Mouse (Mus musculus) heart, postnatal 36 days (tissue): ENCODE data around the gene Opcml. TPM values are rescaled to one million over a fixed set of nuclear protein-coding genes. Genes with fewer than 3 reads are reported as not detected.

Experiments used
- DNase-seq, 2 experiments: peaks; one replicate each; pipeline ENCODE4 v3.0.0; 2021 to 2022
- intact Hi-C: fragments of 180-260 bp; cut with DNase I; formaldehyde crosslinking; loops from one replicate; pipeline ENCODE4 v1.15.1; 2025
- total RNA-seq, 2 experiments: library from RNA; stranded (reverse); gene quantifications; 2 replicates each; pipeline ENCODE4 v1.2.3; 2021

Opcml gene
- total RNA-seq, 2 experiments from 2014 or later, result 0.86 to 1.2 TPM

GRCm38 (mm10) chr9:27996536-27996935 lies 206.0 kb downstream of the Opcml start:
- intact Hi-C loops, result no loop called here
- no peak for DNase-seq

- intact Hi-C loops, result no loop called here
- DNase-seq, result no peak
Observed at GRCm38 (mm10) chr9:27998767-27999166, 208.2 kb downstream of the Opcml start.

- DNase-seq, result no peak
- intact Hi-C loops, result no loop called here
Observed at GRCm38 (mm10) chr9:28003131-28003530, 212.6 kb downstream of the Opcml start.

- no peak for DNase-seq
- intact Hi-C loops, result no loop called here
Observed at GRCm38 (mm10) chr9:28011483-28011882, 220.9 kb downstream of the Opcml start.

- intact Hi-C loops, result no loop called here
Observed at GRCm38 (mm10) chr9:28012664-28013063, 222.1 kb downstream of the Opcml start.

GRCm38 (mm10) chr9:28013192-28013591 lies 222.6 kb downstream of the Opcml start:
- intact Hi-C loops, result no loop called here
- no peak for DNase-seq

More at GRCm38 (mm10) chr9:28012664-28013063, 222.1 kb downstream of the Opcml start:
- DNase-seq, result no peak

GRCm38 (mm10) chr9:28028156-28028555 lies 237.6 kb downstream of the Opcml start:
- DNase-seq, result no peak
- intact Hi-C loops, result no loop called here

- no peak for DNase-seq
- intact Hi-C loops, result no loop called here
Observed at GRCm38 (mm10) chr9:28028788-28029393, 238.3 kb downstream of the Opcml start.

- intact Hi-C loops, result no loop called here
- DNase-seq, result no peak
Observed at GRCm38 (mm10) chr9:28049157-28049556, 258.6 kb downstream of the Opcml start.

GRCm38 (mm10) chr9:28057171-28057845 lies 266.7 kb downstream of the Opcml start:
- DNase-seq, result no peak
- intact Hi-C loops, result no loop called here

- no peak for DNase-seq
- intact Hi-C loops, result no loop called here
Observed at GRCm38 (mm10) chr9:28065126-28065525, 274.6 kb downstream of the Opcml start.

GRCm38 (mm10) chr9:28080694-28081093 lies 290.1 kb downstream of the Opcml start:
- DNase-seq, result no peak
- intact Hi-C loops, result no loop called here

GRCm38 (mm10) chr9:28083754-28084153 lies 293.2 kb downstream of the Opcml start:
- no peak for DNase-seq
- intact Hi-C loops, result no loop called here

GRCm38 (mm10) chr9:28084273-28084726 lies 293.7 kb downstream of the Opcml start:
- DNase-seq, result no peak
- intact Hi-C loops, result no loop called here

- intact Hi-C loops, result no loop called here
- no peak for DNase-seq
Observed at GRCm38 (mm10) chr9:28091395-28091794, 300.8 kb downstream of the Opcml start.

GRCm38 (mm10) chr9:28094722-28095121 lies 304.1 kb downstream of the Opcml start:
- DNase-seq, result no peak
- intact Hi-C loops, result no loop called here

GRCm38 (mm10) chr9:28096204-28096603 lies 305.6 kb downstream of the Opcml start:
- no peak for DNase-seq
- intact Hi-C loops, result no loop called here

- no peak for DNase-seq
- intact Hi-C loops, result no loop called here
Observed at GRCm38 (mm10) chr9:28101981-28102380, 311.4 kb downstream of the Opcml start.

- intact Hi-C loops, result no loop called here
- no peak for DNase-seq
Observed at GRCm38 (mm10) chr9:28121858-28122257, 331.3 kb downstream of the Opcml start.

GRCm38 (mm10) chr9:28128735-28129134 lies 338.2 kb downstream of the Opcml start:
- no peak for DNase-seq
- intact Hi-C loops, result no loop called here

- intact Hi-C loops, result no loop called here
- no peak for DNase-seq
Observed at GRCm38 (mm10) chr9:28131521-28131920, 340.9 kb downstream of the Opcml start.

- intact Hi-C loops, result no loop called here
- DNase-seq, result no peak
Observed at GRCm38 (mm10) chr9:28136614-28137013, 346.0 kb downstream of the Opcml start.
